Mouse (Mus musculus) right cerebral cortex, adult 18-20 months (tissue): ENCODE results near the gene Guca1a.
"Not testable (repeated sequence)": the region's sequence is repeated elsewhere in the genome, so short reads cannot be mapped to it uniquely, and the experiment has no call there.

Experiments
- DNase-seq: peaks from one replicate; pipeline ENCODE4 v3.0.0; 2022; ENCODE audit warnings: mixed read lengths

Gene Guca1a

GRCm38 (mm10) chr17:47409897-47410861 is 9.8 kb upstream of the Guca1a start:
- not testable (repeated sequence) for DNase-seq

DNA sequence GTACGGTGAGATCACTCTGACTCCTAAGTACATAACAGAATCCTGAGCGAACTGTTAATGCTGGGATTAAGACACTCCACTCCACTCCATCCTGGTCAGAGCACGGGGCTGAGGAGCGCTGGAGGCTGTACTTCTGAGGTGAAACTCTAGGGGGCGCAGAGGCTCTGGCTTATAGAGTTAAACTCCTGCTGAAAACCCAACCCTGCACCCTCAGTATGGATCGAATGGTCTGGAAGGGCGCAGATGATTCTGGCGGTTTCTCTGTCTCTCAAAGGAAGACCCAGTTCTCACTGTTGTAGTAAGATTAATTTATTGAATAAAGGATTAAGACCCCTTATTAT is 8.1 kb upstream of the Guca1a start:
- DNase-seq = peak; percentile 25

DNA sequence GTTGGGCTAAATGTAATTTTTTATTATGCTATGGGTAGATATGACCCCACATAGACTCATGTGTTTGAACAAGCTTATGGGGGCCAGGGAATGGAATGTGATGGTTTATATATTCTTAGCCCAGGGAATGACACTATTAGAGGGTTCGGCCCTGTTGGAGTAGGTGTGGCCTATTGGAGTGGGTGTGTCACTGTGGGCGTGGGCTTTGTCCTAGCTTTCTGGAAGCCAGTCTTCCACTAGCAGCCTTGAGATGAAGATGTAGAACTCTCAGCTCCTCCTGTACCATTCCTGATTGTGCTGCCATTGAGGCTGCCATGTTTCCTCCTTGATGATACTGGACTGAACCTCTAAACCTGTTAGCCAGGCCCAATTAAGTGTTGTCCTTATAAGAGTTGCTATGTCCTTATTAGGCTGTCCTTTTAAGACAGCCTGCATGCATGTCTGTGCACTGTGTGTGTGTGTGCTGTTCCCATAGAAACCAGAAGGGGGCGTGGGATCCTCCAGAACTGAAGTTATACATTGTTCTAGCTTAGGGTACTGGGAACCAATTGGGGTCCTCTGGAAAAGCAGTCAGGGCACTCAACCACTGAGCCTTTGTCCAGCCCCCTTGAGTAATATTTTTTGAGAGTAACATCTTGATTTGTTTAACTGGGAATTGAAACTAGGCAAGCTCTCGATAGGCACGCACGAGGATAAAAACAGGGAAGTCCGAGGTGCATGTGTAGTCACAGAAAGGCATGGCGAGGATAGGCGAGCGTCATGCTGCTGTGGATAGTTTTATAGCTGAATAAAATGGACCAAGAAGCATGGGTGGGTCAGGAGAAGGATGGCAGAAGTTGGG is 7.6 kb upstream of the Guca1a start:
- no peak for DNase-seq

GRCm38 (mm10) chr17:47399091-47399490 is 1.3 kb downstream of the Guca1a start:
- DNase-seq = no peak

- no peak for DNase-seq
Measured at GRCm38 (mm10) chr17:47395376-47395913, 4.9 kb downstream of the Guca1a start.

DNA sequence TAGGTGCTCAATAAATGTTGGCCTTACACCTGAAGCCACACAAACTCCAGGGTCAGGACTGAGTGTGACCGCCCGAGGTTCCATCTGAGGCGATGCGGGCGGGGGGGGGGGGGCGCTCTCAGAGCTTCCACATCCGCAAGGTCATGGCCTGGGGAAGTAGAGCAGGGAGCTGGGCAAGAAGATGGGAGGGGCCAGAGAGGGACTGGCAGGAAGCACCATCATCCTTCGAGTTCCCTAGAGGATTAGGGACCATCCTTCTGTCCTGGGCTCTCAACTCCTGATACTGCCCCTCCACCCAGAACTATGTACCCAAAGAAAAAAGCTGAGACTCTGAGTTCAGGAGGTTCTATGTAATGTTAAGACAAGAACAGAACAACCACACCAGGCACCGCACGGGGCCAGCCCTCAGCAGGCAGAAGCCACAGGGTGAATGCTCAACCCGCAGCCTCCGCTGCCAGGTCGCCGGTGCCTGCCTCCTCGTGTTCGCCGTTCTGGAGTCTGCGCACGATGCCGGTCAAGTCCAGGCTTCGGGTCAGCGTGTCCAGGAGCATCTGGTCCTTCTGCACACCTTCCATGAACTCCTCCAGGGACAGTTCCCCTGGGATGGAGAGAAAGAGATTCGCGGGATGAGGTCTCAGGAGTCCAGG is 6.0 kb downstream of the Guca1a start:
- DNase-seq = no peak

- no peak for DNase-seq
Measured at GRCm38 (mm10) chr17:47386649-47387048, 13.7 kb downstream of the Guca1a start.

GRCm38 (mm10) chr17:47385145-47385544 is 15.2 kb downstream of the Guca1a start, which contains the start of gene Guca1b:
Gene Guca1b, plus strand, starts transcription at chr17:47385393.
- no peak for DNase-seq

- no peak for DNase-seq
Measured at GRCm38 (mm10) chr17:47384064-47384463, 16.3 kb downstream of the Guca1a start.

GRCm38 (mm10) chr17:47383266-47383665 is 17.1 kb downstream of the Guca1a start:
- DNase-seq = no peak

- DNase-seq = no peak
Measured at GRCm38 (mm10) chr17:47381917-47382316, 18.5 kb downstream of the Guca1a start.

- no peak for DNase-seq
Measured at GRCm38 (mm10) chr17:47378133-47378532, 22.3 kb downstream of the Guca1a start.

DNA sequence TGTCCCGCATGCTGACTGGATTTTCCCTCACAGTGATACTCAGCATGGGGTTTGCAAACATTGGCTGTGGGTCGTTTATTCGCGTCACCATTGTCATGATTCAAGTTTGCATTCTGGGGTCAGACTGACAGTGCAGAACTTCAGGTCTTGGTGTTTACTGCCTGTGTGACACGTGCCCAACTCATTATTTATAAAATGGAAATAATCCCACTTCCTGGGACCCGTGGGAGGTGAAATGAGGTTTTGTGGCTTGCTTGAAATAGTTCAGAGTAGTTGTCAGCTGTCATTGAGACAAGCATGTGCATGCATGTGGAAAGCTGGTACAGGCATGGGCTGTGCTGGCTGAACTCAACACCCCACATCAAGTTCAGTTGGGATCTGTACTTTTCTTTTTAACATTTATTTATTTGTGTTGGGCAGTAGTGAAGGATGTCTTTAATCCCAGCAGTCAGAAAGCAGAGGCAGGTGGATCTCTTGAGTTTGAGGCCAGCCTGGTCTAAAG is 23.6 kb downstream of the Guca1a start:
- DNase-seq = no peak

DNA sequence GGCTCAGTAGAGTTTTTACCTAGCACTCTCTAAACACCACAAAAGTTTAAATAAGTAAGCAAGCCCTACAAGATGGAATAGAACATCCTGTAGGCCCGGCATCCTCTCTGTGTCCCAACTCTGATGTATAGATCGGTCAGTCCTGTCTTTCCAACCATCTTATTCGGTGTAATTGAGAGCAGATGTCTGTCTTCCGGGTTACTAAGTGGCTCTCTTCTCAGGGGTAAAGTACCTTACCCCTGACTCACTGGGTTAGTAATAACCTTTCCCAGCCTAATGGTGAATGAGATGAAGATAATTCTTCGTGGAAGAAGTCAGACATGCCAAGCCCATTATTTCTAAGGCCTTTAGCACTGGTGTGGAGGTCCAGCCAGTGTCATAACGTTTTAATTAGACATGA is 26.4 kb downstream of the Guca1a start:
- DNase-seq = no peak

DNA sequence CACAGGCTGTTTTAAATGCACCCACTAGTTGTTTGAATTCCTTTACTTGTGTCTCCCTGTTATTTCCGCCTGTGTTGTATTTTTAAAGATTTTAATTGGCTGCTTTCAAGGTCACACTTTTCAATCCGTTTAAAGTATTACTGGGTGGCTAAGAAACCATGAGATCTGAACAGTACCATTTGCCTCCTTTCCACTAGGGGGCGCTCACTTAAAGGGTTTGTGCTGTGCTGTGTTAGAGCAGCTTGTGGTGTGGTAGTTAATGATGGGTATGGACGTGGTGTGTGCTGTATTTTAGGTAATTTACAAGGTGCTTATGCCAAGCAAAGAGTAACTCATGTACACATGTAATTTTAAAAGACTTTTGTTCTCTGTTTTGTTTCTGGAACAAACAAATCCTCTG is 28.9 kb downstream of the Guca1a start:
- DNase-seq = peak; percentile 56

- no peak for DNase-seq
Measured at GRCm38 (mm10) chr17:47369087-47369443, 31.3 kb downstream of the Guca1a start.

GRCm38 (mm10) chr17:47368401-47369086 is 31.8 kb downstream of the Guca1a start, which contains the start of gene Mrps10:
Gene Mrps10, plus strand, starts transcription at chr17:47368887.
- DNase-seq = peak; percentile 90

- no peak for DNase-seq
Measured at GRCm38 (mm10) chr17:47361343-47361742, 39.0 kb downstream of the Guca1a start.

GRCm38 (mm10) chr17:47359964-47360363 is 40.4 kb downstream of the Guca1a start:
- DNase-seq = peak; percentile 21

DNA sequence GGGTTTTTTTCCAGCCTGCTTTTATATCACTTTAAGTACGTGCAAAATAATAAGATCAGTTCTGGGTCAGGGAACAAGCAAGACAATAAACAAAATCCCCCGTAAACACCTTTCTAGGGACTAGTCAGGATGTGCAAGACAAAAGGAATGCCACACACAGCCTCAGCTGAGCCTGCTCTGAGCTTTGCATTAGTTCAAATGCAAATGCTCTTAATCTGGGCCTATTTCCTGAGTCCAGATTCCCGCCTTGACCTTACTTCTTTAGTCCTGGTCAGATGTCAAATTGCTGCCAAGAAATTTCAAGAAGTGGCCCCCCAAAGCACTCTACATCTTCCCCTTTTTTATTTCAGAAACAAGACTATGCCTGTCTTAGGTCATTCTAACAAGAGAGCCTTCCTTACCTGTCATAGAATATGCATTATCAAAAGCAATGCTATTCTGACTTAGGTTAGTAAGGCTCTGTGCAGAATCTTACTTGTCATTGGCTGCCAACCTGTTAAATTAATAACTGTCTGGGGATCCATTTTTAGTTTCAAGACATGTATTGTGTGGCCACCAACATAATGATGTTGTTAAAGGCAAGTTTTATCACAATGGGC is 50.6 kb downstream of the Guca1a start:
- no peak for DNase-seq
